Mouse (Mus musculus): ENCODE data around the gene Atrnl1. TPM values are rescaled to one million over a fixed set of nuclear protein-coding genes. Genes with fewer than 3 reads are reported as not detected.
"Not testable (repeated sequence)": the region's sequence is repeated elsewhere in the genome, so short reads cannot be mapped to it uniquely, and the experiment has no call there.

Gene Atrnl1
- polyA plus RNA-seq, 1 experiment from 2014 or later = 5.0 TPM

- Histone ChIP-seq H3K4me1 (replicated peaks; ENCODE audit: control insufficient read depth, insufficient read depth, low read length) (no peaks in the 10 kb centered on the region), H3K27me3 (ENCODE audit: control insufficient read depth, insufficient read depth, low read length) (no peaks in the 10 kb centered on the region), H3K9ac (ENCODE audit: low read length) (no peak overlapping the region), H3K4me2 (ENCODE audit: low read depth, low read length, severe bottlenecking) (no peak overlapping the region), H3K4me3 (ENCODE audit: low read depth, low read length) (no peak overlapping the region), H3K27ac (ENCODE audit: low read depth, low read length) (no peak overlapping the region), H3K36me3 (ENCODE audit: control insufficient read depth, insufficient read depth, low read length) (no peaks in the 10 kb centered on the region; the same call in 1 of the 2 replicates), H3K9me3 (ENCODE audit: control insufficient read depth, low read length) (no peaks in the 10 kb centered on the region)
- no peak for ATAC-seq (replicated peaks; ENCODE audit: low FRiP score)
- DNase-seq (ENCODE audit: low spot score) = no peak
- 87% methylated on average over 3 of the region's 3 CpGs for WGBS
Measured at GRCm38 (mm10) chr19:57692566-57692965, 81.7 kb downstream of the Atrnl1 start.

GRCm38 (mm10) chr19:57696781-57697180 lies 85.9 kb downstream of the Atrnl1 start:
- not testable (repeated sequence) for H3K36me3 ChIP-seq (ENCODE audit: control insufficient read depth, insufficient read depth, low read length); H3K9me3 ChIP-seq (ENCODE audit: control insufficient read depth, low read length); H3K4me3 ChIP-seq (ENCODE audit: low read depth, low read length); H3K4me1 ChIP-seq (replicated peaks; ENCODE audit: control insufficient read depth, insufficient read depth, low read length); H3K4me2 ChIP-seq (ENCODE audit: low read depth, low read length, severe bottlenecking); DNase-seq (ENCODE audit: low spot score); H3K27ac ChIP-seq (ENCODE audit: low read depth, low read length); H3K27me3 ChIP-seq (ENCODE audit: control insufficient read depth, insufficient read depth, low read length); ATAC-seq (replicated peaks; ENCODE audit: low FRiP score); H3K9ac ChIP-seq (ENCODE audit: low read length)
- WGBS = 90% methylated on average over 5 of the region's 5 CpGs

- 88% methylated on average over 5 of the region's 5 CpGs for WGBS
- Histone ChIP-seq H3K9ac (ENCODE audit: low read length) (no peak overlapping the region), H3K27me3 (ENCODE audit: control insufficient read depth, insufficient read depth, low read length) (no peaks in the 10 kb centered on the region), H3K36me3 (ENCODE audit: control insufficient read depth, insufficient read depth, low read length) (no peaks in the 10 kb centered on the region), H3K9me3 (ENCODE audit: control insufficient read depth, low read length) (no peaks in the 10 kb centered on the region), H3K4me2 (ENCODE audit: low read depth, low read length, severe bottlenecking) (no peak overlapping the region), H3K4me1 (replicated peaks; ENCODE audit: control insufficient read depth, insufficient read depth, low read length) (no peaks in the 10 kb centered on the region), H3K4me3 (ENCODE audit: low read depth, low read length) (no peak overlapping the region), H3K27ac (ENCODE audit: low read depth, low read length) (no peak overlapping the region)
- DNase-seq (ENCODE audit: low spot score) = no peak
- no peak for ATAC-seq (replicated peaks; ENCODE audit: low FRiP score)
Measured at GRCm38 (mm10) chr19:57713138-57713537, 102.3 kb downstream of the Atrnl1 start.

GRCm38 (mm10) chr19:57724920-57725319 lies 114.1 kb downstream of the Atrnl1 start:
- 84% methylated on average over 6 of the region's 6 CpGs for WGBS
- Histone ChIP-seq H3K9ac (ENCODE audit: low read length) (no peak overlapping the region), H3K27me3 (ENCODE audit: control insufficient read depth, insufficient read depth, low read length) (no peaks in the 10 kb centered on the region), H3K36me3 (ENCODE audit: control insufficient read depth, insufficient read depth, low read length) (no peaks in the 10 kb centered on the region), H3K4me1 (replicated peaks; ENCODE audit: control insufficient read depth, insufficient read depth, low read length) (no peaks in the 10 kb centered on the region), H3K9me3 (ENCODE audit: control insufficient read depth, low read length) (no peaks in the 10 kb centered on the region), H3K27ac (ENCODE audit: low read depth, low read length) (no peak overlapping the region), H3K4me2 (ENCODE audit: low read depth, low read length, severe bottlenecking) (no peak overlapping the region), H3K4me3 (ENCODE audit: low read depth, low read length) (no peak overlapping the region)
- DNase-seq (ENCODE audit: low spot score) (no peak), ATAC-seq (replicated peaks; ENCODE audit: low FRiP score) (no peak)

DNA sequence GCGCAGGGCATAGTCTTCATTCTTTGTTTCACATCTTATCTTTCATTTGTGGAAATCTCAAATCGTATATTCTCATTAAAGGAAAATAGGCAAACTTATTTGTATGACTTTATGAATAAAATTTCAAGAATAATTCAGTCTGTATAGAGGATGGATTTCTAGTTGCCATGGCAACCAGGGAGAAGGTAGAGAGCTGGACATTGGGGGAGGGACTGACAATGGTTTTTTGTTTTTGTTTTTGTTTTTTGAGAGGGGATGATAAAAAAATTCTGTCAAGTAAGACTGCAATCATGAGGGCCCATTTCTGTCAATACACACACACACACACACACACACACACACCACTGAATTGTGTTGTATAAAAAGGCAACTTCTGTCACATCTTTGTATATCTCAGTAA lies 114.5 kb downstream of the Atrnl1 start:
- ATAC-seq (replicated peaks; ENCODE audit: low FRiP score) = no peak
- WGBS = 100% methylated on average over 2 of the region's 2 CpGs
- no peak overlapping the region for H3K4me2 ChIP-seq (ENCODE audit: low read depth, low read length, severe bottlenecking)

DNA sequence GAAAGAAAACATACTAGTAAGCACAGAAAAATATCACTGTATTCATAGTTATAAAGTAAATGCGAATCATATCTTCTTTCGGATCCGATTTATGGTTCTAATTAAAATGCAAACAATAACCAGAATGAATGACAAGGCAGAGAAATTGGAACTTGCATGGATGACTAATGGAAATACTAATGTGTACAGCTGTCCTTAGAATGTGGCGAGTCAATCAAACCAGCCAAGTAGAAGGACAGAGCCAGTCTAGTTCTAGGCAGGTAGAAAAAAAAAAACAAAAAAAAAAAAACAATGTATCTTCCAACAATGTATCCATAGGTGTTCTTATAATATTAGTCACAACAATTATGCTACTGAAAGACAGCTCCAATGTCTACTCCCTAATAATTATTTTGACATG lies 116.2 kb downstream of the Atrnl1 start:
- H3K4me1 ChIP-seq (replicated peaks; ENCODE audit: control insufficient read depth, insufficient read depth, low read length) = no peaks in the 10 kb centered on the region
- no peak overlapping the region for H3K4me2 ChIP-seq (ENCODE audit: low read depth, low read length, severe bottlenecking)
- H3K4me3 ChIP-seq (ENCODE audit: low read depth, low read length) = no peak overlapping the region
- H3K9ac ChIP-seq (ENCODE audit: low read length) = no peak overlapping the region
- WGBS = 92% methylated on average over 4 of the region's 4 CpGs
- no peaks in the 10 kb centered on the region for H3K36me3 ChIP-seq (ENCODE audit: control insufficient read depth, insufficient read depth, low read length)
- H3K27me3 ChIP-seq (ENCODE audit: control insufficient read depth, insufficient read depth, low read length) = no peaks in the 10 kb centered on the region
- no peak for DNase-seq (ENCODE audit: low spot score)
- no peak for ATAC-seq (replicated peaks; ENCODE audit: low FRiP score)
- no peaks in the 10 kb centered on the region for H3K9me3 ChIP-seq (ENCODE audit: control insufficient read depth, low read length)
- H3K27ac ChIP-seq (ENCODE audit: low read depth, low read length) = no peak overlapping the region

More for the DNA sequence above, 114.5 kb downstream of the Atrnl1 start:
- Histone ChIP-seq H3K9me3 (ENCODE audit: control insufficient read depth, low read length) (no peaks in the 10 kb centered on the region), H3K36me3 (ENCODE audit: control insufficient read depth, insufficient read depth, low read length) (no peaks in the 10 kb centered on the region), H3K4me1 (replicated peaks; ENCODE audit: control insufficient read depth, insufficient read depth, low read length) (no peaks in the 10 kb centered on the region), H3K4me3 (ENCODE audit: low read depth, low read length) (no peak overlapping the region), H3K9ac (ENCODE audit: low read length) (no peak overlapping the region), H3K27me3 (ENCODE audit: control insufficient read depth, insufficient read depth, low read length) (no peaks in the 10 kb centered on the region), H3K27ac (ENCODE audit: low read depth, low read length) (no peak overlapping the region)
- no peak for DNase-seq (ENCODE audit: low spot score)

DNA sequence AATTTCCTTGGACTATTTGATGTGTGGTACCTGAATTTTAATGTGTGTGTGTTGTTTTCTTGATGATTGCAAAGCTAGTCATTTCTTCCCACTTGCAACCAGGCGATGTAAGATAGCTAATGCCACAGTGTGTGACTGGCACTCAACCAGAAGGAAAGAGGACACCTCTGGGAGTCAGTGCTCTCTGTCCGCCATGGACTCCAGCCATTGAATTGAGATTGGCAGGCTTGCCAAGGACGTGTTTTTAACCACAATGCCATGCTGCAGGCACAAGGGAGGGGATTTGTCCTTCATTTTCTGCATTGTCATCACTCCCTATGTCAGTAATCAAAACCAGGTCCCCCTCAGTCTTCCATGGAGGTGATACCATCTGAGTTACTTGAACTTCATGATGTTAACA lies 126.6 kb downstream of the Atrnl1 start:
- Histone ChIP-seq H3K9ac (ENCODE audit: low read length) (no peak overlapping the region), H3K27me3 (ENCODE audit: control insufficient read depth, insufficient read depth, low read length) (no peaks in the 10 kb centered on the region), H3K27ac (ENCODE audit: low read depth, low read length) (no peak overlapping the region), H3K4me3 (ENCODE audit: low read depth, low read length) (no peak overlapping the region), H3K4me1 (replicated peaks; ENCODE audit: control insufficient read depth, insufficient read depth, low read length) (no peaks in the 10 kb centered on the region), H3K9me3 (ENCODE audit: control insufficient read depth, low read length) (no peaks in the 10 kb centered on the region), H3K36me3 (ENCODE audit: control insufficient read depth, insufficient read depth, low read length) (no peaks in the 10 kb centered on the region; the same call in 1 of the 2 replicates), H3K4me2 (ENCODE audit: low read depth, low read length, severe bottlenecking) (no peak overlapping the region)
- DNase-seq (ENCODE audit: low spot score) (no peak), ATAC-seq (replicated peaks; ENCODE audit: low FRiP score) (no peak)
- WGBS = 83% methylated on average over 3 of the region's 3 CpGs

DNA sequence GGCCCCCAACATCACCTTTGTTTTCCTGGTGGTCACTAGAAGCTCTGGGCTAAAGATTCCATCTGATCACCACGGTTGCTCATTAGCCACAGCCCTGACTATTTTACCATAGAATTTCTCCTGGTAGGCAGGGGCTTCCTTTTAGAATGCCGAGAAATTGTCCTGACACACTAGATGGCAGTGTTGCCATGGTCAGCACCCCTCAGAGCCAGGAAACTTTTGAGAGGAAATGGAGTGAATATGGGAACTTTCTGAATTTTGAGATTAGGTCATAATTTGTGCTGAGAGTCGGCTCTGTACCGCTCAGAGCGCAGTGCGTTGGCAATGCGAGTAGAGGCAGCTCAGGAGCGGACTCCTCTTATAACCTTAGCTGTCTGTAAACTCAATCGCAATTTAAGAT lies 134.7 kb downstream of the Atrnl1 start:
- no peaks in the 10 kb centered on the region for H3K36me3 ChIP-seq (ENCODE audit: control insufficient read depth, insufficient read depth, low read length)
- H3K4me1 ChIP-seq (replicated peaks; ENCODE audit: control insufficient read depth, insufficient read depth, low read length) = no peaks in the 10 kb centered on the region
- H3K27me3 ChIP-seq (ENCODE audit: control insufficient read depth, insufficient read depth, low read length) = no peaks in the 10 kb centered on the region
- no peak overlapping the region for H3K9ac ChIP-seq (ENCODE audit: low read length)
- no peak overlapping the region for H3K27ac ChIP-seq (ENCODE audit: low read depth, low read length)
- no peak overlapping the region for H3K4me2 ChIP-seq (ENCODE audit: low read depth, low read length, severe bottlenecking)
- DNase-seq (ENCODE audit: low spot score) (no peak), ATAC-seq (replicated peaks; ENCODE audit: low FRiP score) (no peak)
- H3K4me3 ChIP-seq (ENCODE audit: low read depth, low read length) = no peak overlapping the region
- WGBS = 69% methylated on average over 9 of the region's 9 CpGs
- H3K9me3 ChIP-seq (ENCODE audit: control insufficient read depth, low read length) = no peaks in the 10 kb centered on the region

GRCm38 (mm10) chr19:57746553-57746952 lies 135.7 kb downstream of the Atrnl1 start:
- H3K4me3 ChIP-seq (ENCODE audit: low read depth, low read length) = no peak overlapping the region
- WGBS = 93% methylated on average over 11 of the region's 11 CpGs
- no peak for DNase-seq (ENCODE audit: low spot score)

More at GRCm38 (mm10) chr19:57746553-57746952, 135.7 kb downstream of the Atrnl1 start:
- H3K9me3 ChIP-seq (ENCODE audit: control insufficient read depth, low read length) = no peaks in the 10 kb centered on the region
- H3K27me3 ChIP-seq (ENCODE audit: control insufficient read depth, insufficient read depth, low read length) = no peaks in the 10 kb centered on the region
- no peak for ATAC-seq (replicated peaks; ENCODE audit: low FRiP score)
- H3K4me1 ChIP-seq (replicated peaks; ENCODE audit: control insufficient read depth, insufficient read depth, low read length) = no peaks in the 10 kb centered on the region
- H3K27ac ChIP-seq (ENCODE audit: low read depth, low read length) = no peak overlapping the region
- no peak overlapping the region for H3K9ac ChIP-seq (ENCODE audit: low read length)
- no peak overlapping the region for H3K4me2 ChIP-seq (ENCODE audit: low read depth, low read length, severe bottlenecking)
- no peaks in the 10 kb centered on the region for H3K36me3 ChIP-seq (ENCODE audit: control insufficient read depth, insufficient read depth, low read length)

Data from forebrain, embryonic 11.5 days (tissue).